Mouse (Mus musculus) embryonic fibroblast, embryonic 13.5 days (primary cell): ENCODE data around the gene Ddx27.

Experiments used
- CTCF ChIP-seq: IDR thresholded peaks from 2 replicates; pipeline ENCODE4 v1.5.1; 2011; ENCODE audit warnings: mild to moderate bottlenecking, control low read depth, low read length, moderate library complexity, borderline replicate concordance; ENCODE audit not compliant: insufficient read depth
- POLR2A ChIP-seq: IDR thresholded peaks from 2 replicates; pipeline ENCODE4 v1.6.1; 2011; ENCODE audit warnings: low read depth, mild to moderate bottlenecking, control low read depth, low read length, moderate library complexity

GRCm38 (mm10) chr2:167058201-167058600 lies 43.2 kb downstream of the Ddx27 start:
- TF ChIP-seq CTCF (no peak), POLR2A (no peak)
